Mouse (Mus musculus) neutrophil, adult 5-6 weeks (primary cell): ENCODE data around the gene Cbarp. TPM values are rescaled to one million over a fixed set of nuclear protein-coding genes. Genes with fewer than 3 reads are reported as not detected.

Experiments used
- ATAC-seq: fragments of 151-379, 151-347 bp; 2 replicates; pipeline ENCODE4 v1.8.0; 2017; ENCODE audit warnings: mild to moderate bottlenecking, moderate TSS enrichment; ENCODE audit not compliant: insufficient number of reproducible peaks, poor library complexity, low FRiP score, severe bottlenecking; ENCODE audit errors: extremely low read depth
- total RNA-seq: library from RNA; stranded (forward); fragments of 200-1000 nt; gene quantifications from 2 replicates; pipeline ENCODE4 v1.2.3, GENCODE M21; 2017

Gene Cbarp
- total RNA-seq, 1 experiment from 2014 or later = 1.6 TPM

DNA sequence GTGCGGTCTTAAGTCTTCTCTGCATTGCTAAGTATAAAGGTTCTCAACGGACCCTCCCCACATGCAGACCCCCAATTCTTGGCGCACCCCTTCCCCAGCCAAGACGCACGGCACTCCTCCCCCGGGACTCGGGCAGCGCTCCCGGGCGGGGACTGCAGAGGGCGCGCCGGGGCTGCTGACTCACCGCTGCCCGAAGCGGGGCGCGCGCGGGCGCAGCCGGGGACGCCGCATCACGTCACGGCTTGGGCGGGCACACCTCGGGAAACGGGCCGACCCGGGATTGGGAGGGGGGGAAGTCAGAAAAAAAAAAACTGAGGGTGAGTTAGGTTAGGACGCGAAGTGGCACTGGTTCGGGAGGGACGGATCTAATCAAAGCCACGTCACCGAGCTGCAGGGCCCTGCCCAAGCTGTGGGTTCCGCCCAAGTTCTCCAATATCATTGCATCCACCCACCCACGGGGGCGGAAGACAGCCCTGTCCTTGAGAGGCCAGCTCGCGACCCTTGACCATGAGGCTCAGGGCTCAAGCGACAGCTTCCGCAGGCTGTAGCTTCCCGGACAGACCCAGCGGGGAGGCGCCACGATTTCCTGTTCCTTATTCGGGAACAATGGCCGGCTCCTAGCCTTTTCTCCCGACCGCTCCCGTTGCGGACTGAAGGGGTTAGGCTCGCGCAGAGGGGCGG, 8.1 kb upstream of the Cbarp start:
- ATAC-seq = peak; percentile 34

DNA sequence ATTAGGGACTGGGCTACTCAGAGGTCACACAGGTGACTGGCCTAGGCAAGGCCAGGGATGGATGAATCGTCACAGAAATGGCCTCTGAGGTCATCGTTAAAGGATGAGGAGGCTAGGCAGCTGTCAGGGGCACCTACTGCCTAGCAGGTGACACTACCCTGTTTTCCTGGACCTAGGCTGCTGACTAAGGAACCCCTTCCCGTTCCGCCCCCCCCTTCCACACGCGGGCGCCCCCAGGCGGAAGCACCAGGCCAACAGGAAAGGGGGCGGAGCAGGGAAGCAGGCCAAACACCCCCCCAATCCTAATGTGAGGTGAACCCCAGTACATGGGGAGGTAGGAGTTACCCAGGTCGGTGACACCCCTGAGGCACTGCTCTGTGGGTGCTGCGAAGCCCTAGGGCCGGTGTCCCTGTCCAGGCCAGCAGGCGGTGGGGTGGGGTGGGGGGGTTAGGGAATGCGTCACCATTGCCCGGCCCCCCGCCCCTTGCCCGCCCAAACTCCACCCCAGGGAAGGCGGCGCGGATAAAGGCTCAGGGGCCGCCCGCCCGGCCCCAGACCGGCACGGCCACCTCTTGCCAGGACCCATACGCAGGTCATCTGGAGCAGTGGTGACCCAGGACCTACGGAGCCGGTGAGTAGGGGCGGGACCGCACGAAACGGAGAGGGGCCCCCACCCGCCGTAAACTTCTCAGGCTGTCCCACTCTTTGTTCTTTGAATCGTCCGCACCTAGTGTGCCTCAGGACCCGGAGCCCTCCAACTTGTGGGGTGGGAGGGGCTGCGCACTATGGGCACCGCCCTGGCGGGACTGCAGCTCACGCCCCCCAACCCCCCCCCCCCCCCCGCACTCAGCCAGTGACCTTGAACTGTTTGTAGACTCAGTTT, 7.3 kb upstream of the Cbarp start, which contains the start of gene Midn:
TSS of gene Midn (plus strand) at position 554 of the 883 bp plus-strand sequence.
- ATAC-seq = peak; percentile 17

- ATAC-seq = no peak
Observed at GRCm38 (mm10) chr10:80147146-80147718, 6.6 kb upstream of the Cbarp start.

GRCm38 (mm10) chr10:80146568-80147011, 6.0 kb upstream of the Cbarp start:
- ATAC-seq = no peak

DNA sequence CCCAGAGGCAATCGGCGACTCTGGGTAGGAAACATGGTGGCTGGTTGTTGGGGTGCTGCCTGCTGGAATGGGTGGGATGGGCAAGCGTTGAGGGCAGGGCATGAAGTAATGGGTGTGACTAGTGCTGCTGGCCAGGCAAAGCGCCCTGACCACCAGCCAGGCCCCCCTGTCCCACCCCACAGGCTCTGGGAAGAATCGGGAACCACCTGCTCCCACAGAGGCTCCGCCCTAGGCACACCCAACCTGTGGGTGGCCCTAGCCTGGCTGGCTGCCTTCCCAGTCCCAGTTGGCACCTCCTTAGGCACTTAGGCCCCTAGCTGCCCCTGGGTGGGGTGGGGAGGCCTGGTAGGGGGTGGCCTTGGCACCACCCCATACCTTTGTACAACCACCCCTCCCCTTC, 5.3 kb upstream of the Cbarp start:
- ATAC-seq = no peak

- ATAC-seq = no peak
Observed at GRCm38 (mm10) chr10:80144864-80145838, 4.5 kb upstream of the Cbarp start.

DNA sequence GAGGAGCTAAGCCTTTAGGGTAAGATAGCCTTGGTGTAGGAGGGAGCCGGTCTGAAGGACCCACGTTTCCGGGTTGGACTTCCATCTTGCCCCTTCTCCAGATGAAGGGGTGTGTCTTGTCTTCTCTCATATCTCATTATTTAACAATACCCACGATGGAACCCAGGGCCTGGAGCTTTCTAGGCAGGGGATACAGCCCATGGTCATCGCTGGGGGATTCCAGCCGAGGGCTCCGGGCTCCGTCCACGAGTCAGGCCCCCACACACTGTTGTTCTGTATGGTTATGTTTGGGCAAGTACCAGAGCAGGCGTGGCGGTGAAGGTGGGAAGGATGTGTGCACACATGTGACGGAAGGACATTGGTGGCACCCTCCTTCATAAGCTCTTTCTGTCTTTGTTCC, 3.5 kb upstream of the Cbarp start:
- no peak for ATAC-seq

DNA sequence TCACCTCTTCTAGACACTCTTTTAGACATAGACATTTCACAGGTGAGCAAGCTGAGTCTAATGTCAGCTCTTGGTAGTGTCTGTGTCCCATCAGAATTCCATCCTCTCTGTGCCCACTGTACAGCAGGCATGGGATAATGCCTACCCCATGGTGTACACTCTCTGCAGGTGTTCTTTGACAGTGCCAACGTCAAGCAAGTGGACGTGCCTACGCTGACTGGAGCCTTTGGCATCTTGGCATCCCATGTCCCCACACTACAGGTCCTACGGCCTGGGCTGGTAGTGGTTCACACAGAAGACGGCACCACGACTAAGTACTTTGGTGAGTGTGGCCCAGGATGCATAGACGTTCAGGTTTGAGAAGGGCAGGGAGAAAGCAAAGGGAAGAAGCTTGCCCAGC, 3.0 kb upstream of the Cbarp start:
- ATAC-seq = no peak

- ATAC-seq = no peak
Observed at GRCm38 (mm10) chr10:80142530-80142925, 1.9 kb upstream of the Cbarp start.

GRCm38 (mm10) chr10:80141786-80142529, 1.3 kb upstream of the Cbarp start:
- peak; percentile 75 for ATAC-seq

DNA sequence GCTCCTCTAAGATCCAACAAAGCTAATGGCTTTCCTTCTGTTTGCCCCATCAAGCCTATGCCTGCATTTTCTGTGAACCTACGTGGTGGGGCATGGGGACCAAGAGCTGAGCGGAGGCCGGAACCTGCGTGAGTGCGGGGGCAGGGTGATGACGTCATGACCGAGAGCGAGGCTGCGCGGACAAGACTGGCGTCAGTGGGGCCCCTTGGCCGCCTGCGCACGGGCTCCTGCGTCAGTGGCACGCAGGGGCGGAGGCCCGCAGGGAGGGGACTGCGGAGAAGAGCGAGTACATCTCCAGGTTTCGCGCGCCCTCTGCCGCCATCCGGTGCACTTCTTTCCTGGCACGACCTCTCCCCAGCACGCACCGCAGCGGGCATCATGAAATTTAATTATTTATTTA, 608 bp upstream of the Cbarp start:
- peak; percentile 79 for ATAC-seq

DNA sequence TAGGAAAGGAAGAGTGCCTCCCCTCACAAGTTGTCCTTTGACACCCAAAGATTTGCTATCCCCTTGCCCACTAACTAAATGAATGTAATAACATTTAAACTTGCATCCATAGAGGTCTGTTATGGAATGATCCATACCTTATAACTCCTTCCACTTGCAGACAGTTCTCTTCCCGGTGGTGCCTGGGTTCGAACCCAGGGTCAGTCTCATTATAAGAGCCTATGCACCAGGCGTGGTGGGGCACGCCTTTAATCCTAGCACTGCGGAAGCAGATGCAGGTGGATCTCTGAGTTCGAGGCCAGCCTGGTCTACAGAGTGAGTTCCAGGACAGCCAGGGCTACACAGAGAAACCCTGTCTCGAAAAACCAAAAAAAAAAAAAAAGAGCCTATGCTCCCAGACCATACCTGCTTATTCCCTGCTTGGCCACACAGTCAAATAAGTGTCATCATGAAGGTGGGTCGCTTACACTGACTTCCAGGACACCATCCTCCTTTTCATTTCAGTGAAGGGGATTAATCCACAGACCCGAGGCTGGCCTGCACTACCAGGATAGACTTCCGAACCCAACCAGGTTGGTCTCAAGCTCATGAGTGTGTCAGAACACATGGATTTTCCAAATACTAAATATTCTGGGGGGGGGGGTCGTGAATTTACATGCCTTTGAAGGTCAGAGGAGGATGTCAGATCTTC, 515 bp downstream of the Cbarp start:
- ATAC-seq = no peak

DNA sequence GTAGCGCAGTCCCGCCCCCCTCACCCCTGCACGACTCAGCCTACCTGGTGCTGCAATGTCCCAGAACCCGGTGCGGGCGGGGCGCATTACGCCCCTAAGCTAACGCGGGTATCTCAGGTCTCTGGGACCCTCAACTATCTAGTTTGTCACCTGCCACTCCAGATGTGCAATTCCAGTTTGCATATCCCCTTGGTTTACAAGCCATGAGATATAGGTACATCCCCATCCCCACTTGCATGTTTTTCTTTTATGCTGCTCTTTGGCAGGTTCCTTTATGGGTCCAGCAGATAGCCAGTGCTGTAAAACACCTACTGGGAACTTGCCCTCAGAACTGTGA, 1.2 kb downstream of the Cbarp start:
- no peak for ATAC-seq

GRCm38 (mm10) chr10:80138553-80139438, 1.8 kb downstream of the Cbarp start, which contains the start of gene Atp5d:
Gene Atp5d (plus strand): TSS chr10:80138632.
- no peak for ATAC-seq

DNA sequence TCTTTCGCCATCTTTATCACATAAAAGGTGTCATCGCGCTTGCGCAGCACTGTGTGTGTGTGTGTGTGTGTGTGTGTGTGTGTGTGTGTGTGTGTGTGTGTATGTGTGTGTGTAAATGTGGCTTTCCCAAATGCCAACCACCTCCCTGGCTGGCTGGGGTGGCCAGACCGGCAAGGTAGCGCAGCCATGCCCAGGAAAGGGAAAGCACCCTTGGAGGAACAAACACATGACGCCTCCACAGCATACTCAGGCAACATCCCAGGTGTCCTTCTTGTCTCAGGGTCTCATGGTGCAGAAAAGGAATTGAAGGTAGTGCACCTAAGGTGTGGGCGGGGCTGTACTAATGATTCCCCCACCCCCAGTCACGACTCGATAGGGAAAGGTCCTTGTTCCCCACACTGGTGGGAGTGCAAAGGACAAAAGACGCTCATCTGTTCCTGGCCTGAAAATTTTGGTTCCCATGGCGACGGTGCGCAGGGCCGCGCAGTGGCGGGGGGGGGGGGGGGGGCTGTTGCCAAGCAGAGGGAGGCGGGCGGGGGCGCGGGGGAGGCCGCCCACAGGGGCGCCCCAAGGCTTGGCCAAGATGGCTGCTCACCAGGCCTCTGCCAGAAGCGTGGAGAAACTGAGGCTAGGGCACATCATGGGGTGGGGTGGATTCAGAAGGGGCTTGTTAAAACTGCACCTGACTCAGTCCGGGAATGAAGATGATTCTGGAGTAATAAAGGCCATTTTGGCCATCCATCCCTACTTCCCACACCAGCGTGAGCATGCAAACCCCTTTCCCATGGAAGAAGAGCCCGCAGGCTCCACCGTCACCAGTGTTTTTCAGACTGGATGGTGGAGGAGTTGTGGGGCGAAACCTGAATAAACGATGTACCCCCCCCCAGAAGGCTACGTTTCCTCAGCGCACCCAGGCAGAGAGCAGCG, 2.7 kb downstream of the Cbarp start:
- no peak for ATAC-seq
